Mouse (Mus musculus): ENCODE data around the gene Pim1. TPM values are rescaled to one million over a fixed set of nuclear protein-coding genes. Genes with fewer than 3 reads are reported as not detected.
"Not testable (repeated sequence)": the region's sequence is repeated elsewhere in the genome, so short reads cannot be mapped to it uniquely, and the experiment has no call there.

Gene Pim1
- polyA plus RNA-seq, 1 experiment from 2014 or later = 7.2 TPM

DNA sequence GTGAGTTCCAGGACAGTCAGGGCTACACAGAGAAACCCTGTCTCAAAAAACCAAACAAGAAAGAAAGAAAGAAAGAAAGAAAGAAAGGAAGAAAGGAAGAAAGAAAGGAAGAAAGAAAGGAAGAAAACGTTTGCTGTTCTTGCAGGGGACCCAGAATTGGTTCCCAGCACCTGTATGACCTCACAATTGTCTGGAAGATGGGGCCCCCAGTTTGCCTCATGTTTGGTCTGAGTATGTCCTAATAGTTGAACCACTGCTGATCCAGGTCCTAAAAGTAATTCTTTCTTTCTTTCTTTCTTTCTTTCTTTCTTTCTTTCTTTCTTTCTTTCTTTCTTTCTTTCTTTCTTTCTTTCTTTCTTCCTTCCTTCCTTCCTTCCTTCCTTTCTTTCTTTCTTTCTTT is 6.9 kb downstream of the Pim1 start:
- not testable (repeated sequence) for H3K4me1 ChIP-seq (ENCODE audit: control insufficient read depth, insufficient read depth, low read depth, low read length); H3K4me2 ChIP-seq (ENCODE audit: low read length); H3K9me3 ChIP-seq (ENCODE audit: control insufficient read depth, low read length); H3K27me3 ChIP-seq (replicated peaks; ENCODE audit: control insufficient read depth, insufficient read depth, low read length); H3K27ac ChIP-seq (ENCODE audit: low read depth, low read length); H3K4me3 ChIP-seq (ENCODE audit: low read length); H3K36me3 ChIP-seq (ENCODE audit: control insufficient read depth, insufficient read depth, low read length); ATAC-seq; H3K9ac ChIP-seq (ENCODE audit: low read depth, low read length)
- 61% methylated on average over 1 of the region's 1 CpGs for WGBS

DNA sequence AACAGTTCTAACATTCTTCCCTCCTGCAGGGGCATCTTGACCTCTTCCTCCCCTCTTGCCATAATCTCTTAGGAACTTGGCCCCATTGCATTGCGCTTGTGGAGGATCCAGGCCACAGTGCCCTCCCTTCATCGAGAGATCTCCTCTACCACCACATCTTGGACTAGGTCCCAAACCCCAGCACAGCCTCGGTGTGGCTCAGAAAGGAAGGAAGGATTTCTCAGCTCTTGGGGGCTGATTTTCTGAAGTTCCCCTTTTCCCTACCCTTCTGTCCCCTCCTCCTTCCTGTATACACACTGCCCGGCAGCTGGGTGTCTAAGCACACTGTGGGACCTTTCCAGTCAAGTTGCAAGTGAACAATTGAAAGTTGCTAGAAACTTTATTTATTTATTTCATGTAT is 7.5 kb downstream of the Pim1 start:
- H3K27ac ChIP-seq (ENCODE audit: low read depth, low read length) = no peak overlapping the region
- no peak overlapping the region for H3K4me2 ChIP-seq (ENCODE audit: low read length)
- 44% methylated on average over 4 of the region's 4 CpGs for WGBS
- H3K9ac ChIP-seq (ENCODE audit: low read depth, low read length) = no peak overlapping the region
- no peaks in the 10 kb centered on the region for H3K9me3 ChIP-seq (ENCODE audit: control insufficient read depth, low read length)
- H3K4me1 ChIP-seq (ENCODE audit: control insufficient read depth, insufficient read depth, low read depth, low read length) = peaks cover 6% of the 10 kb centered on the region
- H3K27me3 ChIP-seq (replicated peaks; ENCODE audit: control insufficient read depth, insufficient read depth, low read length) = no peaks in the 10 kb centered on the region
- H3K4me3 ChIP-seq (ENCODE audit: low read length) = no peak overlapping the region
- ATAC-seq = no peak
- no peaks in the 10 kb centered on the region for H3K36me3 ChIP-seq (ENCODE audit: control insufficient read depth, insufficient read depth, low read length)

DNA sequence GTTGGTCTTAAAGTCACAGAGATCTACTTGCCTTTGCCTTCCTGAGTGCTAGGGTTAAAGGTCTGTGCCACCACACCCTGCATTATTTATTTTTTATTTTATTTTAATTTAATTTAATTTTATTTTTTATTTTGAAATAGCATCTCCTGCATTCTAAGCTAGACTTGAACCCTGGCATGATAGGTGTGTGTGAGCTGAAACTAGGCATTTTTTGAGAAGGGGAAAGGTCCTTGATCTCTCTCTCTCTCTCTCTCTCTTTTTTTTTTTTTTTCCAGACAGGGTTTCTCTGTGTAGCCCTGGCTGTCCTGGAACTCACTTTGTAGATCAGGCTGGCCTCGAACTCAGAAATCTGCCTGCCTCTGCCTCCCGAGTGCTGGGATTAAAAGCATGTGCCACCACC is 8.4 kb downstream of the Pim1 start:
- not testable (repeated sequence) for ATAC-seq; H3K36me3 ChIP-seq (ENCODE audit: control insufficient read depth, insufficient read depth, low read length); H3K9me3 ChIP-seq (ENCODE audit: control insufficient read depth, low read length); H3K27ac ChIP-seq (ENCODE audit: low read depth, low read length); H3K27me3 ChIP-seq (replicated peaks; ENCODE audit: control insufficient read depth, insufficient read depth, low read length); H3K4me1 ChIP-seq (ENCODE audit: control insufficient read depth, insufficient read depth, low read depth, low read length); H3K4me2 ChIP-seq (ENCODE audit: low read length); H3K9ac ChIP-seq (ENCODE audit: low read depth, low read length); H3K4me3 ChIP-seq (ENCODE audit: low read length)
- 97% methylated on average over 2 of the region's 2 CpGs for WGBS

DNA sequence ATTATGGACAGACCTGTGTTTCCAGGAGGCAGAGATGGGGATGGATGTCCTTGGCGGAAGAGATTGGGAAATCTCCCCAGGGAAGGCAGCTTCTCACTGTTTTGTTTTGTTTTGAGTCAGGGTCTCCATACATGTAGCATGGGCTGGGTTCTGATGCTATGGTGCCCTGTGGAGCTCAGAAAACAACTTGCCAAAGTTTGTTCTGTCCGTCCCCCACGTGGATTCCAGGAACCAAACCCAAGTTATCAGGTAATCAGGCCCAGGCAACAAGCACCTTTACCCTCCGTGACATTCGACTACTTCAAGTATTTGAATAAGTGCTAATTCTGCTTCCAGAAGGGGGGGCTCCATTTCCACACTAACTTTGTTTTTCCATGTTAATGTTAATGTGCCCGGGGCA is 9.0 kb downstream of the Pim1 start:
- Histone ChIP-seq H3K4me3 (ENCODE audit: low read length) (no peak overlapping the region), H3K9me3 (ENCODE audit: control insufficient read depth, low read length) (no peaks in the 10 kb centered on the region), H3K4me1 (ENCODE audit: control insufficient read depth, insufficient read depth, low read depth, low read length) (peaks cover 8% of the 10 kb centered on the region), H3K4me2 (ENCODE audit: low read length) (no peak overlapping the region), H3K36me3 (ENCODE audit: control insufficient read depth, insufficient read depth, low read length) (no peaks in the 10 kb centered on the region), H3K9ac (ENCODE audit: low read depth, low read length) (no peak overlapping the region), H3K27me3 (replicated peaks; ENCODE audit: control insufficient read depth, insufficient read depth, low read length) (no peaks in the 10 kb centered on the region), H3K27ac (ENCODE audit: low read depth, low read length) (no peak overlapping the region)
- 77% methylated on average over 6 of the region's 6 CpGs for WGBS
- ATAC-seq = no peak

DNA sequence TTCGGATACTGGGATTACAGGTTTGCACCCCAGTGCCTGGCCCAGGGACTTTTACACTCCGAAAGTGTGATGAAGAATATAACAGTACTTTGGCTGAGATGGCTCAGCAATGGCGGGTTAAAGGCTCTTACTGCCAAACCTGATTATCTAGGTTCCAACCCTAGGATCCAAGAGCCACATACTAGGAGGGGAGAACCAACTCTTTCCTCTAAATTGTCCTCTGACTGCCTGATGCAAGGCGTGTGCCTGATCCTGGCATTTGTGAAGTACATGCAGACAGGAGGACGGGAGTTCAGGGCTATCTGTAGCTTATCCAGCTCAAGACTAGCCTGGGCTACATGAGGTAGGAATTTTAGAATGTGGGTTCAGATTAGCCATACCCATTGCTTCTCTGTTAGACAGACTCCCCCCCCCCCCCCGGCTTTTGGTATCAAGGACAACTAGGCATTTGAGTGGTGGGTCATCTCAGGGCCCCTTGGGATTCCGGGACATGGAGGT is 9.7 kb downstream of the Pim1 start:
- Histone ChIP-seq H3K36me3 (ENCODE audit: control insufficient read depth, insufficient read depth, low read length) (no peaks in the 10 kb centered on the region), H3K27ac (ENCODE audit: low read depth, low read length) (no peak overlapping the region), H3K27me3 (replicated peaks; ENCODE audit: control insufficient read depth, insufficient read depth, low read length) (no peaks in the 10 kb centered on the region), H3K9ac (ENCODE audit: low read depth, low read length) (no peak overlapping the region), H3K4me2 (ENCODE audit: low read length) (no peak overlapping the region), H3K4me3 (ENCODE audit: low read length) (no peak overlapping the region), H3K9me3 (ENCODE audit: control insufficient read depth, low read length) (no peaks in the 10 kb centered on the region), H3K4me1 (ENCODE audit: control insufficient read depth, insufficient read depth, low read depth, low read length) (peaks cover 8% of the 10 kb centered on the region)
- WGBS = 86% methylated on average over 7 of the region's 7 CpGs
- ATAC-seq = no peak

DNA sequence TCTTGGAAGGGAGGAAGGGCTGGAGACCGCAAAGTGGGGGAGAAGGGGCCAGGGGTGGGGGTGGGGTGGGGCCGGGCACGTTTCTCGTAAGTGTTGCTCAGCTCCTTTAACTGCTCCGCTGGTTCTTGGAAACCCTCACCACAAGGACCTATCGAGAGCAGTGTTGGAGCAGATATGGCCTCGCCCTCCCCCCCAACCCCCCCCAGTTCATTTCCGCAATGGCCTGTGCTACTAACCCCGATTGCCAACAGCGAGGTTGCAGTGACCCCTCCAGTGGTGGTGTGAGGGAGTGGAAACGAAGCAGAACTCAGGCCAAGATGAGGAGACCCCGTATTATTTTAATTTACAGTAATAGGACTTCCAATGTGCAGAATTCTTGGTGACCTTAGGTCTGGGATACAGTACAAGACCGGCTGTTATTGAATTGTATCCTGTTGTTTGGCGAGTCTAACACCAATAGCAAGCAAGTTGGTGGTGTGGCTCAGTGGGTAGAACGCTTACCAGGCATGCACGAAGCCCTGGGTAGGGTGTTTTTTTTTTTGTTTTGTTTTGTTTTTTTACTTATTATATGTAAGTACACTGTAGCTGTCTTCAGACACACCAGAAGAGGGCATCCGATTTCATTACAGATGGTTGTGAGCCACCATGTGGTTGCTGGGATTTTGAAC is 10.4 kb downstream of the Pim1 start:
- Histone ChIP-seq H3K4me3 (ENCODE audit: low read length) (no peak overlapping the region), H3K4me2 (ENCODE audit: low read length) (no peak overlapping the region), H3K27me3 (replicated peaks; ENCODE audit: control insufficient read depth, insufficient read depth, low read length) (no peaks in the 10 kb centered on the region), H3K9ac (ENCODE audit: low read depth, low read length) (no peak overlapping the region), H3K9me3 (ENCODE audit: control insufficient read depth, low read length) (no peaks in the 10 kb centered on the region), H3K27ac (ENCODE audit: low read depth, low read length) (no peak overlapping the region), H3K4me1 (ENCODE audit: control insufficient read depth, insufficient read depth, low read depth, low read length) (peaks cover 8% of the 10 kb centered on the region), H3K36me3 (ENCODE audit: control insufficient read depth, insufficient read depth, low read length) (no peaks in the 10 kb centered on the region)
- 77% methylated on average over 17 of the region's 17 CpGs for WGBS
- no peak for ATAC-seq

DNA sequence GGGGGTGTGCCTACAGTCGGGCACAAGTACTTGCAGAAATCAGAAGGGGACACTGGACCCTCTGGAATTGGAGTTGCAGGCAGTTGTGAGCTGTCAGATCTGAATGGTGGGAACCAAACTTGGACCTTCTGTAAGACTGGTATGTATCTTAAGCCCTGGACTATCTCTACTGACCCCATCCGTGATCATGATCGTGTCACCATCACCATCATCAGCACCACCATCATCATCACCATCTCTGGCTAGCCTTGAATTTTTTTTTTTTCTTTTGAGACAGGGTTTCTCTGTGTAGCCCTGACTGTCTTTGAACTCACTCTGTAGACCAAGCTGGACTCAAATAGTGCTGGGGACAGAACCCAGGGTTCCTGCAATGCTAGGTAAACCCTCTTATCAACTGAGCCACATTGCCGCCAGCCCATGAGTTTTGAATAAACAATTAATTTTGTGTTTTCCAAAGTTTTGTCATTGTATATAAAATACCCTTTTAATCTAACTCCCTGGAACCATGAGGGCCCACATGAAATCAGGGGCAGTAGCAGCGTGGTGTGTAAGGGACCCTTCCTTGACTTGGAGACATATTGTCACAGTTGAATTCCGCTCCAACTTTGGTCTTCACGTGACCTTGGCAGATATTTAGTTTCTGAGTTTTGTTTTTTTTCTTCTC is 11.6 kb downstream of the Pim1 start:
- H3K4me1 ChIP-seq (ENCODE audit: control insufficient read depth, insufficient read depth, low read depth, low read length) = peaks cover 8% of the 10 kb centered on the region
- no peak overlapping the region for H3K4me2 ChIP-seq (ENCODE audit: low read length)
- WGBS = 82% methylated on average over 7 of the region's 7 CpGs
- no peaks in the 10 kb centered on the region for H3K9me3 ChIP-seq (ENCODE audit: control insufficient read depth, low read length)
- no peak overlapping the region for H3K4me3 ChIP-seq (ENCODE audit: low read length)
- no peaks in the 10 kb centered on the region for H3K36me3 ChIP-seq (ENCODE audit: control insufficient read depth, insufficient read depth, low read length)
- no peaks in the 10 kb centered on the region for H3K27me3 ChIP-seq (replicated peaks; ENCODE audit: control insufficient read depth, insufficient read depth, low read length)
- ATAC-seq = no peak
- H3K9ac ChIP-seq (ENCODE audit: low read depth, low read length) = no peak overlapping the region
- H3K27ac ChIP-seq (ENCODE audit: low read depth, low read length) = no peak overlapping the region

DNA sequence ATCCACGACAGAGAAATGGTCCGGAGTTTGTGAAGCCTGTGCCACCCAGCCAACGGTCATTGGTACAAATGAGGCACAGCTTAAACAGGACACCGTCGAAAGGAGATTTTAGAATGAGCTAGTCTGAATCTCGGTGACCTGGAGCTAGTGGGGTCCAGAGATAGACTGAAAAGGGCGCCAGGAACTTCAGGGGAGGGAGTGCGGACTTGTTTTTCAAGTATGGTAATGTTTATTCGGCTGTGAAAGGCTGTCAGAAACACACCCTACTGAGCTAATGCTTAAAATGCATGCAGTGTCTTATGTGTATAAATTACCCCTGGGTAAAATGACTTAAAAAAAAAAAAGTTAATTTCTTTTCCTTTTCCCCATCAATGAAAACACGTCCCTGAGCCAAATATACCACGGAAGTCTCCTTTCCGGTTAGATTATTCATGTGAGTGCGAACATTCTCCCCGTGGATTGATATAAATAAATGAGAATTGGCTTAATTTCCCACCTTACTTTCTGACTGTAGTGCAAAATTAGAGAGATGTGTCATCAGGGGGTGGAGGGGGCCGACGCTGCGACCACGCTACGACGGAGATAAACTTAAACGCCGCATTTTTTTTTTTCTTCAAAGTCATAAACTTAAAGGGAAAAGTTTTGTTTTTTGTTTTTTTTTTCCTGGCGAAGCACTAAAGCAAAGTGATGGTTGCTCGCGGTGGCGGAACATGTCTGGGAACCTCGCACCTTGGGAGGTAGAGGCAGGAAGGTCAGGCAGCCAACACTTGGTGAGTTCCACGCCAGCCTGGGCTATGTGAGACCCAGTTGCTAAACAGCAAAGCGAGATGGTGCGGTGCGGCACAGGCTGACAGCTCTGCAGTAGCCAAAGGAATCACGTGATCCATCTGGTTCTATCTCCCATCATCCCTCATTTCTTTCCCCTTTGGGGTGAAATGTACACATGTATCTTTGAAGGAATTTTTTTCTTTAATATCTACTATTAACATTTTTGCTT is 12.4 kb downstream of the Pim1 start:
- Histone ChIP-seq H3K27ac (ENCODE audit: low read depth, low read length) (no peak overlapping the region), H3K4me1 (ENCODE audit: control insufficient read depth, insufficient read depth, low read depth, low read length) (peaks cover 8% of the 10 kb centered on the region), H3K4me3 (ENCODE audit: low read length) (peak overlapping the region; percentile 12; the same call in 1 of the 2 replicates), H3K9ac (ENCODE audit: low read depth, low read length) (no peak overlapping the region), H3K27me3 (replicated peaks; ENCODE audit: control insufficient read depth, insufficient read depth, low read length) (no peaks in the 10 kb centered on the region), H3K4me2 (ENCODE audit: low read length) (peak overlapping the region; percentile 46), H3K9me3 (ENCODE audit: control insufficient read depth, low read length) (no peaks in the 10 kb centered on the region), H3K36me3 (ENCODE audit: control insufficient read depth, insufficient read depth, low read length) (no peaks in the 10 kb centered on the region)
- no peak for ATAC-seq
- WGBS = 15% methylated on average over 32 of the region's 32 CpGs

DNA sequence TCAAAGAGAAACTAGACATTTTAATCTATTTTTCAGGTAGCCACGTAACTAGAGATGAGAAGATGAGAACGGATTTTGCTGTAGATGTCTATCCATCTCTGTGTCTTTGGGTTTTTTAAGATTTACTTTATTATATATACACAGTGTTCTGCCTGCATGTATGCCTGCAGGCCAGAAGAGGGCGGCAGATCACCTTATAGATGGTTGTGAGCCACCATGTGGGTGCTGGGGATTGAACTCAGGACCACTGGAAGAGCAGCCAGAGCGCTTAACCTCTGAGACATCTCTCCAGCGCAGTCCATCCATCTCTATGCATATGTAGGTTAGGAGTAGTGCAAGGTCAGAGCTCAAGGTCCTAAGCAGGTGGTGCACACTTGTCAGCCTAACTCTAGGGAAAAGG is 13.1 kb downstream of the Pim1 start:
- ATAC-seq = no peak
- WGBS = 80% methylated on average over 5 of the region's 5 CpGs
- Histone ChIP-seq H3K4me1 (ENCODE audit: control insufficient read depth, insufficient read depth, low read depth, low read length) (peaks cover 8% of the 10 kb centered on the region), H3K4me3 (ENCODE audit: low read length) (no peak overlapping the region), H3K4me2 (ENCODE audit: low read length) (no peak overlapping the region), H3K9me3 (ENCODE audit: control insufficient read depth, low read length) (no peaks in the 10 kb centered on the region), H3K9ac (ENCODE audit: low read depth, low read length) (no peak overlapping the region), H3K27ac (ENCODE audit: low read depth, low read length) (no peak overlapping the region), H3K27me3 (replicated peaks; ENCODE audit: control insufficient read depth, insufficient read depth, low read length) (no peaks in the 10 kb centered on the region), H3K36me3 (ENCODE audit: control insufficient read depth, insufficient read depth, low read length) (no peaks in the 10 kb centered on the region)

All from hindbrain, embryonic 16.5 days (tissue).